Mouse (Mus musculus): ENCODE data around the gene Psmb2. TPM values are rescaled to one million over a fixed set of nuclear protein-coding genes. Genes with fewer than 3 reads are reported as not detected.
A peak's percentile ranks its signal among the peaks of the same experiment; 100 is the strongest.

The Psmb2 gene
- total RNA-seq, 2 experiments from 2014 or later: 92.5 to 93.7 TPM

DNA sequence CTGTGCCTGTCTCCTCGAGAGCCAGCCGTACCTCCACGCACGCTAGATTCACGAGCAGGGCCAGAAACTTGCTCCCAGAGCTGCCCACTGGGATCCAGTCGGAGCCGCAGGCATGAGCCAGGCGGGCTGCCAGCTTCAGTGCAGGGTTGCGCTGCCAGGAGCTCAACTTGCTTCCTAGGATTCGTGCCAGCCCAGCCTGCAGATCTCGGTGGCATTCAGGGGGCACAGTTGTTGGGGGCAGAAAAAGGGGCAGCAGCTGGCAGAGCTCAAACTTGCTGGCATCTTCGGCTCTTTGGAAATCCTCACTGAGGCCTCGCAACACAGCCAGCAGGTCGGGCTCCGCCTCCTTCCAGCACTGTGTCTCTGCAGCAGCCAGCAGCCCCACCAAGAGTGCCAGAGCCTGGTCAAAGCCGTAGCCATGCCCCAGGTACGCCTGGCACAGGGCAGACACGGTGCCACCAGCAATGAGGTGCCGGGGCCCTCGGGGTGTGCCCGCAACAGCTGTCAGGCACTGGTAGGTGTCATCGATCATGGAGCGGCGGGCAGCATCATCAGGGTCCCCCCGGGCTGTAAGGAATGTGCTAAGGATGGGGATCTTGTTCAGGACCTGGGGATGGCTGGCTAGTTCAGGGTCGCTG, 72.7 kb downstream of the Psmb2 start:
- intact Hi-C loops (cut with DNase I): loop anchor here (5.0 kb wide), 2 partner anchors 42 to 548 kb away; partner anchors contain the start of gene Thrap3
- DNase-seq (ENCODE audit: low spot score in 2 of 2): peak; percentile 74

DNA sequence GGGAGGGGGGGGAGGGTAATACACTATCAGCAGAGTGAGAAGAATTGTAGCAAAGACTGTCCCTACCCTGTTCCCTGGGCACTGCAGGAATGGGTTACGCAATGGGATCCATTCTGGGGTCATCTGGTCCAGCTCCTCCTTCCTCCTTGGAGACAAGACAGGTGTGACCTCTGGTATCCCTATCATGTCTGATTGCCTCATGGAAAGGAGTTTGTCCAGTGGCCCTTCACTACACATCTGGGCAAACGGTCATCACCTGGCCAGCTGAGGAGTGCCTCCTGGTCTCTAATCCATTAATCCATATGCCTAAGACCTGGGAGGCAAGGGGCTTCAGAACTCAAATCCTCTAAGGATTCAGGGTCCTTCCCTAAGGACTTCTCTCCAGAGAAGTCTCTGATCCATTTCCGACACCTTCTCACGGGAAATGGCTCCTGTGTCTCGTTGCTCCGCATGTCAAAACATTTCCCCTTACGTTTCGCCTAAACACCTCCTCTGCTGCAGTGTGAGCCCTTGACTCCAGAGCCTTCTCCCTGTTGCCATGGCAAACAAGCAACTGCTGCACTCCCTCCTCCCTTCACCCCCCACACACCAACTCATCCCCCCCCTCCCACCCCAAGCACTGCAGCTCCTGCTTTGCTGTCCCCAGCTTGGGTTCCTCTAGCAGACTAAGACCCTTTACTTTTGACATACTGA, 73.6 kb downstream of the Psmb2 start:
- DNase-seq (ENCODE audit: low spot score in 2 of 2): no peak
- intact Hi-C loops (cut with DNase I): loop anchor here (5.0 kb wide), 2 partner anchors 41 to 549 kb away; partner anchors contain the start of gene Thrap3

GRCm38 (mm10) chr4:126751556-126752023, 74.2 kb downstream of the Psmb2 start:
- peak in 1 of 2 experiments; percentile 63 for DNase-seq (ENCODE audit: low spot score in 2 of 2)
- intact Hi-C loops (cut with DNase I): loop anchor here (2.0 to 5.0 kb wide), 3 partner anchors 41 to 549 kb away; partner anchors contain the start of gene Thrap3

- intact Hi-C loops (cut with DNase I): loop anchor here (2.0 to 5.0 kb wide), 3 partner anchors 40 to 550 kb away; partner anchors contain the start of gene Thrap3
- DNase-seq (ENCODE audit: low spot score in 2 of 2): peak; percentile 41 to 52
Measured at GRCm38 (mm10) chr4:126752024-126752607, 74.7 kb downstream of the Psmb2 start.

DNA sequence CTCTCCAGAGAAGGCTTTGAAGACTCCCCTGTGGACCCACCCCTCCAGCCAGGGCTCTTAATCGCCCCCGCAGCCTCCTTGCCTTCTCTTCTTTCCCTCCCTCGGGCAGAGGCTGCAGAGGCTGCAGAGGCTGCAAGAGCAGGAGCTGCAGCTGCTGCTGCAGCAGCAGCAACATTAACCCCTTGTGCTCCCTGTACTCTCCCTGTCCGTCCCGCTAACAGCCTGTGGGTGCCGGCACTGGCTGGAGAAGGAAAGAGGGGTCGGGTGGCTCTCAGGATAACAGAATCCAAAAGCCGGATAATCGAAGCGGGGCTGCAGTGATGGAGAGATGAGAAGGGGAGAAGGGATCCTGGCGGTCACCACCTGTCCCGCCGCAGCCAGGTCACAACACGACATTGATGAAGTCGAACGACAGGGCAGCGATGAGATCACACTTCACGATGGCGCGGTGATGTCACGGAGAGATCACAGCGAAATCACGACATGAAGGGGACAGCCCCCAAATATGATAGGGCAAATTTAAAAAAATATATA, 75.2 kb downstream of the Psmb2 start:
- DNase-seq (ENCODE audit: low spot score in 2 of 2): peak; percentile 11 to 43
- intact Hi-C loops (cut with DNase I): loop anchor here (2.0 to 5.0 kb wide), 3 partner anchors 40 to 550 kb away; partner anchors contain the start of gene Thrap3

GRCm38 (mm10) chr4:126753268-126754230, 76.1 kb downstream of the Psmb2 start, which contains the start of the genes Ncdn and AU040320:
Gene Ncdn, minus strand, starts transcription at chr4:126753438.
Gene AU040320, plus strand, starts transcription at chr4:126753544.
- intact Hi-C loops (cut with DNase I): loop anchor here (2.0 to 5.0 kb wide), 3 partner anchors 39 to 551 kb away; partner anchors contain the start of gene Thrap3
- DNase-seq (ENCODE audit: low spot score in 2 of 2): peak; percentile 98 to 99

- intact Hi-C loops (cut with DNase I): loop anchor here (5.0 kb wide), 2 partner anchors 38 to 552 kb away; partner anchors contain the start of gene Thrap3
- DNase-seq (ENCODE audit: low spot score in 2 of 2): no peak
Measured at GRCm38 (mm10) chr4:126754231-126754611, 76.8 kb downstream of the Psmb2 start.

DNA sequence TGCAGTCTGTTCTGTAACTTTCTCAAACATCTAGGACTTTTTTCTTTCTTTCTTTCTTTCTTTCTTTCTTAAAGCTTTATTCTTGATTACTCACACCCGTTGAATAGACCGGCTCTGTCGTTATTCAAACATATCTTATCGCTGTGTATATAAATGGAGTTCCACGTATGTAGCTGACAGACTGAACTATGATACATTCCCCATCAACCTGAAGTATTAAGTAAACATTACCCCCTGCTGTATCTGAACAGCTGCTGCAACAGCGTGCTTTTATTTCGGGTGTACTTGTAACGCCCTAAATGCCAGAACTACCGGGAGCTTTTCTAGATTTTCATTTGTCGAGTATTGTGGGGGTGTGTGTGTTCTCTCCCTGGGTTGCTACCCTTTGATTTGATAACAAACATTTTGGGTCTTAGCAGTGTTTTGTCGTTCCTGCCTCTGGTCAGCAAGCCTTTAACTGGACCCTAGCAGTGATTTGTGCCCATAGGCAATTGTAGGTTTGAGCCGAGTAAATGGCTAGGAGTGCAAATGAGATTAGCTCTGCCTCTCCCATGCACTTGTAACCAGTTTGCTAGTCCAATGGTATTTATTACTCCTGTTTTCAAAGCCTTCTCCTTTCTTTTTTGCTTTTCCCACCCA, 77.4 kb downstream of the Psmb2 start:
- DNase-seq (ENCODE audit: low spot score in 2 of 2): no peak
- intact Hi-C loops (cut with DNase I): loop anchor here (5.0 kb wide), 2 partner anchors 37 to 553 kb away; partner anchors contain the start of gene Thrap3

- intact Hi-C loops (cut with DNase I): no loop called here
- no peak for DNase-seq (ENCODE audit: low spot score in 2 of 2)
Measured at GRCm38 (mm10) chr4:126756766-126757165, 79.3 kb downstream of the Psmb2 start.

- DNase-seq (ENCODE audit: low spot score in 2 of 2): no peak
- intact Hi-C loops (cut with DNase I): no loop called here
Measured at GRCm38 (mm10) chr4:126758299-126758698, 80.9 kb downstream of the Psmb2 start.

Other genes with a start within 250 kb of the Psmb2 start
- 10 to 100 TPM; 35.9 to 36.0 TPM for gene Ago3, start 248.1 kb upstream of the Psmb2 start, total RNA-seq (2021)
- gene Ago1, start 209.0 kb upstream of the Psmb2 start, total RNA-seq (2021): 10 to 100 TPM; 45.7 to 47.2 TPM
- gene Ago4, start 144.2 kb upstream of the Psmb2 start, total RNA-seq (2021): 1 to 10 TPM; 5.9 to 8.4 TPM
- 1 to 10 TPM; 1.2 to 1.6 TPM for gene Clspn, start 120.7 kb upstream of the Psmb2 start, total RNA-seq (2021)
- gene 5730409E04Rik, start 67.8 kb upstream of the Psmb2 start, total RNA-seq (2021): 10 to 100 TPM; 74.8 to 76.0 TPM
- gene Tfap2e, start 58.6 kb downstream of the Psmb2 start, total RNA-seq (2021): not detected
- gene Ncdn, start 75.8 kb downstream of the Psmb2 start, total RNA-seq (2021): 100 to 1,000 TPM; 920 to 932 TPM
- 10 to 100 TPM; 51.5 to 65.0 TPM for gene AU040320, start 75.9 kb downstream of the Psmb2 start, total RNA-seq (2021)

All from left cerebral cortex, postnatal 25 days (tissue).